Mouse (Mus musculus): ENCODE data around the gene Neurog3. TPM values are rescaled to one million over a fixed set of nuclear protein-coding genes. Genes with fewer than 3 reads are reported as not detected.

Gene Neurog3
- polyA plus RNA-seq, 1 experiment = 2.3 TPM

DNA sequence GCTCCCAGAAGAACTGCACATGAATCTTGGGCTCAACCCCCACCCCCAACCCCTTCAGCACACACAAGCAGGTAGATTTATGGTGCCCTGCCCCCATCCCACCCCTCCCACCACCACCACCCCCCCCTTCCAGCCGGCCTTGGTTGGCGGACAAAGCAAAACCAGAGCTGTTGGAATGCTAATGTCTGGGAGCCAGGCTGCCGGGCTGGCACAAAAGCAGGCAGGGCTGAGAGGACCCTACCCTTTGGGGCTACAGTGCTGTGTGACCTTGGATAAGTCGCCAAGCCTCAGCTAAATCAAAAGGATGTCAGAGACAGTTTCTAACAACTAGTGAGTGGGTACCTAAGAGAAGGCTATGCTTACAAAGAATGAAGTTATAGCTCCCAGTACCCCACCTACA is 4.3 kb downstream of the Neurog3 start:
- H3K4me3 ChIP-seq (ENCODE audit: low read depth, low read length) = no peak overlapping the region
- H3K4me1 ChIP-seq (ENCODE audit: control insufficient read depth, insufficient read depth, insufficient read length, low read length) = peaks cover 3% of the 10 kb centered on the region; the same call in 1 of the 2 replicates
- H3K27me3 ChIP-seq (ENCODE audit: control insufficient read depth, insufficient read depth, low read length) = peaks cover 18% of the 10 kb centered on the region; the same call in 1 of the 2 replicates
- TF ChIP-seq CTCF (IDR thresholded peaks at IDR 0.05; ENCODE audit: extremely low read depth, insufficient read length, insufficient replicate concordance, low read depth, low read length) (no peak), POLR2A (IDR thresholded peaks at IDR 0.05; ENCODE audit: low read depth, low read length) (no peak)
- 13% methylated on average over 4 of the region's 4 CpGs for WGBS
- no peak overlapping the region for H3K27ac ChIP-seq (ENCODE audit: insufficient read depth, low read depth, low read length)
- no peaks in the 10 kb centered on the region for H3K36me3 ChIP-seq (ENCODE audit: control insufficient read depth, insufficient read depth, low read length)

- H3K4me1 ChIP-seq (ENCODE audit: control insufficient read depth, insufficient read depth, insufficient read length, low read length) = no peaks in the 10 kb centered on the region
- H3K4me3 ChIP-seq (ENCODE audit: low read depth, low read length) = no peak overlapping the region
- 14% methylated on average over 3 of the region's 3 CpGs for WGBS
- TF ChIP-seq POLR2A (IDR thresholded peaks at IDR 0.05; ENCODE audit: low read depth, low read length) = no peak
- no peak for TF ChIP-seq CTCF (IDR thresholded peaks at IDR 0.05; ENCODE audit: extremely low read depth, insufficient read length, insufficient replicate concordance, low read depth, low read length)
- peaks cover 12% of the 10 kb centered on the region; the same call in 1 of the 2 replicates for H3K27me3 ChIP-seq (ENCODE audit: control insufficient read depth, insufficient read depth, low read length)
- no peak overlapping the region for H3K27ac ChIP-seq (ENCODE audit: insufficient read depth, low read depth, low read length)
- no peaks in the 10 kb centered on the region for H3K36me3 ChIP-seq (ENCODE audit: control insufficient read depth, insufficient read depth, low read length)
Observed at GRCm38 (mm10) chr10:62138040-62138439, 5.2 kb downstream of the Neurog3 start.

DNA sequence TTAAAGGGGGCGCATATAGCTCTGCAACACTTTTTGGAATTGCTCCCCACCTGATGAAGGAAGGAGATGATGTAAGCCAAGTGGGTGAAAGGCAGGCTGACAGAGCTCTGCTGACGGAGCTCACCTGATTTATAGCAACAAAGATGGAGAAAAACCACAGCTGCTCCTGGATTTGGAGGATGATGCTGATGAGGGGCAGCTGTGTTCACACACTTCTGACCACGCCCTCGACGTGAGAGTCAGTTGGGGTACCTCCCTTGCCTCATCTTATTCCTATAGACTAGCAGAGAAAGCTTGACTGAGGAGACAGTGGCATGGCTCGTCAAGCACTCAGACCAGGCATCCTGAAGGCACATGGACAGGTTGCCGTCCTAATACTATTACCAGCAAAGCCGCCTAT is 10.9 kb downstream of the Neurog3 start, which contains the start of gene Fam241b:
Gene Fam241b (minus strand): TSS at position 101 of the 400 bp plus-strand sequence.
- 56% methylated on average over 8 of the region's 8 CpGs for WGBS
- no peak for TF ChIP-seq POLR2A (IDR thresholded peaks at IDR 0.05; ENCODE audit: low read depth, low read length)
- no peak for TF ChIP-seq CTCF (IDR thresholded peaks at IDR 0.05; ENCODE audit: extremely low read depth, insufficient read length, insufficient replicate concordance, low read depth, low read length)
- Histone ChIP-seq H3K27ac (ENCODE audit: insufficient read depth, low read depth, low read length) (no peak within 1 kb of the TSS), H3K27me3 (ENCODE audit: control insufficient read depth, insufficient read depth, low read length) (no peaks in the 10 kb centered on the region), H3K4me1 (ENCODE audit: control insufficient read depth, insufficient read depth, insufficient read length, low read length) (no peaks in the 10 kb centered on the region), H3K36me3 (ENCODE audit: control insufficient read depth, insufficient read depth, low read length) (no peaks in the 10 kb centered on the region), H3K4me3 (ENCODE audit: low read depth, low read length) (no peak within 1 kb of the TSS)

GRCm38 (mm10) chr10:62145957-62146356 is 13.1 kb downstream of the Neurog3 start:
- WGBS = 69% methylated on average over 5 of the region's 5 CpGs
- H3K36me3 ChIP-seq (ENCODE audit: control insufficient read depth, insufficient read depth, low read length) = no peaks in the 10 kb centered on the region
- no peak overlapping the region for H3K27ac ChIP-seq (ENCODE audit: insufficient read depth, low read depth, low read length)
- no peaks in the 10 kb centered on the region for H3K27me3 ChIP-seq (ENCODE audit: control insufficient read depth, insufficient read depth, low read length)
- no peak overlapping the region for H3K4me3 ChIP-seq (ENCODE audit: low read depth, low read length)
- H3K4me1 ChIP-seq (ENCODE audit: control insufficient read depth, insufficient read depth, insufficient read length, low read length) = no peaks in the 10 kb centered on the region
- TF ChIP-seq POLR2A (IDR thresholded peaks at IDR 0.05; ENCODE audit: low read depth, low read length) (no peak), CTCF (IDR thresholded peaks at IDR 0.05; ENCODE audit: extremely low read depth, insufficient read length, insufficient replicate concordance, low read depth, low read length) (no peak)

- Histone ChIP-seq H3K27me3 (ENCODE audit: control insufficient read depth, insufficient read depth, low read length) (no peaks in the 10 kb centered on the region), H3K4me1 (ENCODE audit: control insufficient read depth, insufficient read depth, insufficient read length, low read length) (no peaks in the 10 kb centered on the region), H3K27ac (ENCODE audit: insufficient read depth, low read depth, low read length) (no peak overlapping the region), H3K36me3 (ENCODE audit: control insufficient read depth, insufficient read depth, low read length) (no peaks in the 10 kb centered on the region), H3K4me3 (ENCODE audit: low read depth, low read length) (no peak overlapping the region)
- WGBS = 51% methylated on average over 12 of the region's 12 CpGs
- TF ChIP-seq POLR2A (IDR thresholded peaks at IDR 0.05; ENCODE audit: low read depth, low read length) (no peak), CTCF (IDR thresholded peaks at IDR 0.05; ENCODE audit: extremely low read depth, insufficient read length, insufficient replicate concordance, low read depth, low read length) (no peak)
Observed at GRCm38 (mm10) chr10:62147466-62148248, 14.8 kb downstream of the Neurog3 start.

DNA sequence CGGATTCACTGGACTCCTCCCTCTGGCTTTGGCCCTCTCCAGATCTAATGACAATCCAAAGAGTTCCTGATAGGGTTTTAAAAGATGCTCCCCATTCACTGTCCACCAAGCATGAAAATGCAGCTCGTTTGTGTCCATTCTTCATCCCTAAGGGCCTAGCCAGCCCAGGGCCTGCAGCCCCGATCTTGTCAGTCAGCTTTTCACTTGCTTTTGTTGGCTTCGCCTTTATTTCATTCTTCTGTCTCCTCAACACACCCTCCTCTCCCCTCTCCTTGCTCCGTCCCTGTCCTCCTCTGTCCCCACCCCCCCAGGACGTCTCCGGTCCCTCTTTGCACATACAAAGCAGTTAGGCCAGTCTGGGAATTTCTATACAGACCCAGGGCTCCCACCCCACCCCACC is 17.0 kb downstream of the Neurog3 start:
- TF ChIP-seq CTCF (IDR thresholded peaks at IDR 0.05; ENCODE audit: extremely low read depth, insufficient read length, insufficient replicate concordance, low read depth, low read length) (no peak), POLR2A (IDR thresholded peaks at IDR 0.05; ENCODE audit: low read depth, low read length) (no peak)
- no peaks in the 10 kb centered on the region for H3K4me1 ChIP-seq (ENCODE audit: control insufficient read depth, insufficient read depth, insufficient read length, low read length)
- no peak overlapping the region for H3K4me3 ChIP-seq (ENCODE audit: low read depth, low read length)
- H3K27me3 ChIP-seq (ENCODE audit: control insufficient read depth, insufficient read depth, low read length) = no peaks in the 10 kb centered on the region
- WGBS = 56% methylated on average over 7 of the region's 7 CpGs
- H3K36me3 ChIP-seq (ENCODE audit: control insufficient read depth, insufficient read depth, low read length) = no peaks in the 10 kb centered on the region
- H3K27ac ChIP-seq (ENCODE audit: insufficient read depth, low read depth, low read length) = no peak overlapping the region

DNA sequence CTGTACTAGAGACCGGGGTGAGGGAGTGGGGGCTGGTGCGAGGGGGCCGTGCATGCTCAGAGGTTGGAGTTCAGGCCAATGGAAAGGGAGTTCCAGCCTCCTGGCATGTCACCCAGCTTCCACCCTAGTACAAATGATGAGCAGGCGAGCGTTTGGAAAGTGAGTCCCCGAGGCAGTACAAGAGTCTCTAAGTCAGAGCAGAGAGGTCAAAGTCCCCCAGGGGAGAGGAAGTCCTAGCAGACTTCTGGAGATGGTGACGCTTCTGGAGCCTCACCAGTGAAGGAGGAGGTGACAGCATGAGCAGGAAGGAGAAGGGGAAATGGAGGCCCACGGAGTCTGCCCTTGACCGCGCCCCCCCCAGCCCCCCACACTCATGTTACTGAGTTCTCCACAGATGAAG is 29.5 kb downstream of the Neurog3 start:
- WGBS = 21% methylated on average over 10 of the region's 10 CpGs
- Histone ChIP-seq H3K36me3 (ENCODE audit: control insufficient read depth, insufficient read depth, low read length) (no peaks in the 10 kb centered on the region), H3K4me3 (ENCODE audit: low read depth, low read length) (no peak overlapping the region), H3K4me1 (ENCODE audit: control insufficient read depth, insufficient read depth, insufficient read length, low read length) (no peaks in the 10 kb centered on the region), H3K27me3 (ENCODE audit: control insufficient read depth, insufficient read depth, low read length) (no peaks in the 10 kb centered on the region), H3K27ac (ENCODE audit: insufficient read depth, low read depth, low read length) (no peak overlapping the region)
- TF ChIP-seq POLR2A (IDR thresholded peaks at IDR 0.05; ENCODE audit: low read depth, low read length) = no peak
- TF ChIP-seq CTCF (IDR thresholded peaks at IDR 0.05; ENCODE audit: extremely low read depth, insufficient read length, insufficient replicate concordance, low read depth, low read length) = no peak

Data from small intestine, adult 2 months (tissue).